Mouse (Mus musculus) megakaryocyte, embryonic 14.5 days (primary cell): ENCODE results near the gene Cox4i2.

Experiments used
- FLI1 ChIP-seq: IDR thresholded peaks from 2 replicates; pipeline ENCODE4 v1.6.1; 2012; ENCODE audit warnings: low read length, inconsistent platforms, mixed read lengths
- GATA1 ChIP-seq: IDR thresholded peaks from 3 replicates; pipeline ENCODE4 v1.6.1; 2012; ENCODE audit warnings: mixed read lengths, low read length, inconsistent platforms, borderline replicate concordance

DNA sequence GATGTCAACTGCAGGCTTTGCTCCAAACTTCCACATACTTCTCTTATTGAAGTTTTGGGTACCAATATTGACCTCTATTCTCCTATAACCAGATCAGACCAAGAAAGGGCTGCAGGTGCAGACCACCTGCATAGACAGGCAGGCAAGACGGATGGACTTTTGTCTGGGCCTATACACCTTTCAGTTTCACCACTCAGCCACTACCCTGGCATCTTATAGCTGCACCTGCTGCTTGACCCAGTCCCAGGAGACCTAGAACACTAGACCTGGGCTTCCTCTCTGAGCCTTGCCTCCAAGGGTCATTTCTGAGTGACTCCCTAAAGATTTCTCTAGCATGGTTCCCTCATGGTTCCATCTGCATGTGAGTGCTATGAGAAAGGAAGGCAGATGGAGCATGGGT lies 59.3 kb downstream of the Cox4i2 start:
- TF ChIP-seq GATA1: no peak
- TF ChIP-seq FLI1: no peak
